Mouse (Mus musculus): Measurements from ENCODE around the gene Myo9b.

DNA sequence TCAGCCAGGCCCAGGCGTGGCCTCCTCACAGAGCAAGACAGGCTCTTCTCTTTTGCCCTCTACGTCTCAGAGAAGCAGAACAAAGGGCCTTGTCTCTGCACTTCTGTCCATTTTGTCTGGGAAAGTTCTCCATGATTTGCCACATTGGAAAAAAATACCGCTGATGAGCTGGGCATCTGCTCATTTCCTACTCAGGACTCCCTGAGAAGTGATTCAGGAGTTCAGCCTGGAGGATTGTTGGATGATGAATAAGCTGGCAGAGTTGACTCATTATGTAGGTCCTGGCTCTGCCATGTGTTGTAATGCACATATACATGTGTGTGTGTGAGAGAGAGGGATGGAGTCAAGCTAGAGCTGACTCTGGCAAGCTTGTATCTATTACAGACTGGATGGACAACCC lies 3.7 kb downstream of the Myo9b start:
- TF ChIP-seq EP300 (optimal IDR thresholded peaks at IDR 0.05) (no peak), CTCF (IDR thresholded peaks at IDR 0.05; ENCODE audit: low read depth) (no peak)
